Mouse (Mus musculus) myocyte (in vitro differentiated cells): ENCODE measurements around the gene Akt1s1.

Source experiments
- CEBPB ChIP-seq: IDR thresholded peaks from 2 replicates; pipeline ENCODE4 v1.6.1; 2011; ENCODE audit warnings: mild to moderate bottlenecking, moderate library complexity; ENCODE audit not compliant: poor library complexity, insufficient read depth, severe bottlenecking
- E2F4 ChIP-seq: IDR thresholded peaks from one replicate; pipeline ENCODE4 v1.6.1; 2011; ENCODE audit warnings: mild to moderate bottlenecking, control low read depth, moderate library complexity; ENCODE audit not compliant: insufficient read depth
- MAX ChIP-seq: IDR thresholded peaks from one replicate; pipeline ENCODE4 v1.6.1; 2011; ENCODE audit warnings: low read depth, mild to moderate bottlenecking, control low read depth
- MYOD1 ChIP-seq, 3 experiments: IDR thresholded peaks; one replicate each; pipeline ENCODE4 v1.6.1; 2011; ENCODE audit warnings: control low read depth in 2 of 3, low read depth in 2 of 3, mild to moderate bottlenecking in 2 of 3, moderate library complexity in 1 of 3; ENCODE audit not compliant: insufficient read length in 2 of 3, control insufficient read depth in 1 of 3
- MYOG ChIP-seq, 3 experiments: IDR thresholded peaks; one replicate each; pipeline ENCODE4 v1.6.1; 2011; ENCODE audit warnings: control low read depth in 2 of 3, low read depth in 2 of 3, mild to moderate bottlenecking in 2 of 3; ENCODE audit not compliant: insufficient read length in 2 of 3, control insufficient read depth in 1 of 3, insufficient read depth in 1 of 3
- POLR2A ChIP-seq: IDR thresholded peaks from one replicate; pipeline ENCODE4 v1.6.1; 2011; ENCODE audit warnings: low read depth, mild to moderate bottlenecking, control low read depth, moderate library complexity; ENCODE audit not compliant: insufficient read length
- POLR2AphosphoS2 ChIP-seq: IDR thresholded peaks from one replicate; pipeline ENCODE4 v1.6.1; 2011; ENCODE audit warnings: low read depth, control low read depth; ENCODE audit not compliant: insufficient read length
- REST ChIP-seq: IDR thresholded peaks from one replicate; pipeline ENCODE4 v1.6.1; 2011; ENCODE audit warnings: mild to moderate bottlenecking, control low read depth, moderate library complexity; ENCODE audit not compliant: insufficient read depth, insufficient read length
- TCF12 ChIP-seq: IDR thresholded peaks from one replicate; pipeline ENCODE4 v1.6.1; 2011; ENCODE audit warnings: mild to moderate bottlenecking, control low read depth; ENCODE audit not compliant: poor library complexity, insufficient read depth, severe bottlenecking
- TCF3 ChIP-seq: IDR thresholded peaks from one replicate; pipeline ENCODE4 v1.6.1; 2011; ENCODE audit warnings: low read depth, control low read depth; ENCODE audit not compliant: insufficient read length
- USF1 ChIP-seq: IDR thresholded peaks from one replicate; pipeline ENCODE4 v1.6.1; 2011; ENCODE audit warnings: low read depth, mild to moderate bottlenecking, control low read depth, moderate library complexity

GRCm38 (mm10) chr7:44892276-44892921 lies 43.6 kb downstream of the Akt1s1 start, which contains the start of gene Med25:
- peak; percentile 82 for TF ChIP-seq POLR2A
- TF ChIP-seq MAX = no peak
- TF ChIP-seq MYOG (IDR thresholded peaks at IDR 0.05; ENCODE audit: control insufficient read depth in 1 of 3, insufficient read depth in 1 of 3, insufficient read length in 2 of 3, low read depth in 2 of 3) = no peak
- TF ChIP-seq USF1 = no peak
- TF ChIP-seq REST = no peak
- no peak for TF ChIP-seq CEBPB
- TF ChIP-seq TCF12 = no peak
- no peak for TF ChIP-seq TCF3
- no peak for TF ChIP-seq E2F4
- no peak for TF ChIP-seq MYOD1 (IDR thresholded peaks at IDR 0.05; ENCODE audit: control insufficient read depth in 1 of 3, insufficient read length in 2 of 3, low read depth in 2 of 3)
- TF ChIP-seq POLR2AphosphoS2 = peak; percentile 82
